Mouse (Mus musculus) brain, adult 10 weeks (tissue): ENCODE measurements around the gene Dkc1. TPM values are rescaled to one million over a fixed set of nuclear protein-coding genes. Genes with fewer than 3 reads are reported as not detected.

ENCODE experiments used
- polyA plus RNA-seq: library from polyadenylated mRNA; stranded (reverse); fragments of 350-450 nt; fragmentation: Illumina TruSeq; extraction: RNeasy Lipid Tissue Mini Kit (QIAGEN cat#74804); gene quantifications from one replicate; pipeline ENCODE4 v1.2.3, GENCODE M21; 2015; ENCODE audit warnings: low read depth, low replicate concordance

The Dkc1 gene
- polyA plus RNA-seq = 31.0 TPM

DNA sequence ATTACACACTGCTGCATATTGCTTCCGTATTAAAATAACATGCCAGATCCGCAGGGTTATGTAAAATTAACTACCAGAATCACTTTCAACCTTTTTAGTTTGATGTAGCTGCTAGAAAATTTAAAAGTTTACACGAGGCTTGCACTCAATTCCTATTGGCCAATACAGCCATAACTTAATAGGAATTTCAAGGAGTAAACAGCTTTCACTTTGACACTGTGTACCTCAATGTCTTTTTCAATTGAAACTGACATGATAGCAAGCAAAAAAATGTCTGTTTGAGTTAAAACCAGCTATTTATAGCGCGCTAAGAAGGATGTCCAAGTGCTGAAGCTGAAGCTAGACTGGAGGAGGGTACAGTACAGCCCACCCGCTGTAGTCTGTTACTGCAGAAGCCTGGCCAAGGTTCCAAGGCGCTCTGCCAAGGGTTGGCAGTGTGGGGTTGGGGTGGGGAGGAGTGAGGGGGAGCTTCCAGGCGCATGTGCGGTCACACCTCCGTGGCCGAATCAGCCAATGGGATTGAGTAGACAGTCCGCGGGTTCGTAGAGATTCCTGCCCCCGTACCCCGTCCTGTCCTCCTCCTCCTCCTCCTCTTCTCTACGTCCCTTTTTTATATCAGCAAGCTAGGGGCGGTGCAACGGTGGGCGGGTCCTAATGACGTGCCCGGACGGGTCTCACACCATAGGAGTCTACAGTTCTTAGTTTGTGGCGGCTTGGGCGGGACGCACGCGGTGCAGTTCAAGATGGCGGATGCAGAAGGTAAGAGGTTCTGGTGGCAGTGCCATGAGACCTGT, at the start of gene Dkc1:
TSS of gene Dkc1 (plus strand) at position 486 of the 794 bp plus-strand sequence.

DNA sequence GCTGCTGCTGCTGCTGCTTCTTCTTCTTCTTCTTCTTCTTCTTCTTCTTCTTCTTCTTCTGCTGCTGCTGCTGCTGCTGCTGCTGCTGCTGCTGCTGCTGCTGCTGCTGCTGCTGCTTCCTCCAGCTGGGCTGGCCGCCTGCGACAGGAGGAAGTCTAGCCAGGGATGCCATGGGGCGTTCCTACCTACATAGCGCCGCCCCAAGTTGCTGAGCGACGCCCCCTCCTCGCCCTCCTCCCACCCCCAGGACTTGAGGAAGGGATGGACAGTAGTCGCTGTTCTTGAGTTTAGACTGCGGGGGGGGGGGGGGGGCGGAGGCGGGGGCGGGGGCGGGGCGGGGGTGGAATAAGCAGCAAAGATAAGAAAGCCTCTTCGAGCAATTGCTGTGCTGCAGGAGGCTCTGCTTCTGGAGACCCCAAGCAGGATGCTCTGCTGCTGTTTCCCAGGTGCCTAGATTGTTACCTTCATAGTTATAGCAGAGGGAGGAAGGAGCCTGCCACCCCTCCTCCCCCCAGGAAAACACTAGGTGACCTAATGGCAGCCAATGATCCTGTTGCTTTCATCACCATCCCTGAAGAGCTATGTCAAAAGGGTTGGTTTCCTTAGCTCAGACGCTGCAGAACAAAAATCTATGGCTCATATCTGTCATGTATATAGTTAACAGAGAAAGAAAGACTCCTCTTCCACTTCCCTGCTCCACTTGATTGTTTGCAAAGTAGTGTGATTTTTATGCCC, 10.7 kb upstream of the Dkc1 start, which contains the start of gene Gab3:
TSS of gene Gab3 (minus strand) at position 685 of the 735 bp plus-strand sequence.

DNA sequence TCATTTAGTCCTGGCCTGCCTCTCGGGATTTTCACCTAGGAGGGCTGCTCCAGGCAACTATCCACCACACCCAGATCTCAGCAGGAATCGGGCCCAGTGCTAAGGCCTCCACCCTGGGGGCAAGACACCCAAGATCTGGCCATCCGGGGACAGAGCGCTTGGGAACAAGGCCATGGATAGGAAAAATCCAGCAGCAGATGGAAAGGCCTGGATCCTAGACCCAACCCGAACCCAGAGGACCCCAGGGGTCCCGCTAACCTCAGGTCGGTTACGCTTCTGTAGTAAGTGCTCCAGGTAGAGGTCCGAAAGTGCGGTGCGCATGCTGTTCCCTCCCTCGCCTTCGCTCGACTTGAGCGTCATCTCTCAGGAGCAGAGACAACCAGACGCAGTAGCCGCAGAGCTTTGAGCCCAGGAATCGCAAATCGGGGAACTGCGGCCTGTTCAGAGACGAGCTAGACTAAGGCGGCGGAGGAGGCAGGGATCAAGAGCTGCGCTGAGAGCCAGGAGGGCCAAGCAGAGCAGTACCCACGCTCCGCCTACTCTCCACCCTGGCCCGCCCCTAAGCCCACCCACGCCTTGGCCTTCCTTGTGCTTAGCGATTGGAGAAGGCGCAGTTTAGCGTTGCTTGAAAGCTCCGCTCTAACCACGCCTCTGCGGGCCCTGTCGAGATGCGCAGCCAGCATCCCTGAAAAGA, 35.0 kb downstream of the Dkc1 start, which contains the start of gene Mpp1:
TSS of gene Mpp1 (minus strand) at position 550 of the 694 bp plus-strand sequence.

Other genes with a start within 250 kb of the Dkc1 start
- gene Gab3, start 10.4 kb upstream of the Dkc1 start, polyA plus RNA-seq = 1.4 TPM
- gene Mpp1, start 35.2 kb downstream of the Dkc1 start, polyA plus RNA-seq = 53.5 TPM
- not detected for gene Smim9, start 67.9 kb downstream of the Dkc1 start, polyA plus RNA-seq